Mouse (Mus musculus): ENCODE measurements around the gene Ripor3.

GRCm38 (mm10) chr2:167942926-167943633 lies 67.3 kb downstream of the Ripor3 start:
- TF ChIP-seq EP300 (IDR thresholded peaks at IDR 0.05): no peak
- TF ChIP-seq CTCF (IDR thresholded peaks at IDR 0.05): no peak

Data from lung, postnatal 0 days (tissue).